ENCODE assay signal across 8 mouse cellular contexts in genomic region chr1:51334289-51334688, GRCm38 (mm10). TPM values are rescaled to one million over a fixed set of nuclear protein-coding genes. Genes with fewer than 3 reads are reported as not detected.
DNase-seq lines count a peak whose midpoint lies in the region; ATAC-seq lines count a peak whose summit lies in the region.

No protein-coding gene starts in this region.

- no peak overlapping the region; the same call in 1 of the 2 replicates for H3K4me3 ChIP-seq in lung, embryonic 16.5 days (ENCODE audit: low read length)
- no peak overlapping the region for H3K4me3 ChIP-seq in forebrain, embryonic 13.5 days
- no peak overlapping the region for H3K4me3 ChIP-seq in intestine, embryonic 16.5 days (ENCODE audit: low read length)
- H3K4me3 ChIP-seq in limb, embryonic 11.5 days (ENCODE audit: low read depth, low read length), result no peak overlapping the region

- H3K4me1 ChIP-seq in lung, embryonic 16.5 days (replicated peaks; ENCODE audit: control insufficient read depth, insufficient read depth, low read length), result peaks cover 7% of the 10 kb centered on the region
- H3K4me1 ChIP-seq in forebrain, embryonic 13.5 days, result peaks cover 6% of the 10 kb centered on the region; the same call in 1 of the 2 replicates
- no peaks in the 10 kb centered on the region for H3K4me1 ChIP-seq in intestine, embryonic 16.5 days (ENCODE audit: control insufficient read depth, insufficient read depth, low read length)
- H3K4me1 ChIP-seq in limb, embryonic 11.5 days (ENCODE audit: control insufficient read depth, insufficient read depth, low read length), result no peaks in the 10 kb centered on the region

- no peak overlapping the region for H3K27ac ChIP-seq in lung, embryonic 16.5 days (ENCODE audit: low read length)
- 0 out of 2 replicates have a peak overlapping the region, but pooled peaks have one; percentile 2 for H3K27ac ChIP-seq in forebrain, embryonic 13.5 days
- H3K27ac ChIP-seq in intestine, embryonic 16.5 days (ENCODE audit: low read length), result no peak overlapping the region
- no peak overlapping the region for H3K27ac ChIP-seq in limb, embryonic 11.5 days (replicated peaks; ENCODE audit: low read depth, low read length)

- H3K36me3 ChIP-seq in lung, embryonic 16.5 days (ENCODE audit: control insufficient read depth, insufficient read depth, low read length), result no peaks in the 10 kb centered on the region
- H3K36me3 ChIP-seq in forebrain, embryonic 13.5 days (ENCODE audit: poor library complexity, severe bottlenecking), result no peaks in the 10 kb centered on the region
- no peaks in the 10 kb centered on the region for H3K36me3 ChIP-seq in intestine, embryonic 16.5 days (ENCODE audit: control insufficient read depth, insufficient read depth, low read length)
- H3K36me3 ChIP-seq in limb, embryonic 11.5 days (ENCODE audit: control insufficient read depth, insufficient read depth, low read length), result no peaks in the 10 kb centered on the region

- ATAC-seq in lung, embryonic 16.5 days (ENCODE audit: low read depth), result peak; percentile 63
- ATAC-seq in forebrain, embryonic 13.5 days, result peak; percentile 78
- peak; percentile 73 for ATAC-seq in intestine, embryonic 16.5 days
- peak; percentile 27; the same call in 1 of the 2 replicates for ATAC-seq in limb, embryonic 11.5 days (ENCODE audit: insufficient number of reproducible peaks, low FRiP score, low TSS enrichment, low read depth)
- no peak for ATAC-seq in granulocyte monocyte progenitor cell, adult 5-6 weeks (replicated peaks; ENCODE audit: poor library complexity, severe bottlenecking)

- 0 out of 2 replicates have a peak overlapping the region, but pooled peaks have one; percentile 10 for H3K4me2 ChIP-seq in lung, embryonic 16.5 days (ENCODE audit: low read depth, low read length)
- 0 out of 2 replicates have a peak overlapping the region, but pooled peaks have one; percentile 56 for H3K4me2 ChIP-seq in forebrain, embryonic 13.5 days
- H3K4me2 ChIP-seq in intestine, embryonic 16.5 days (ENCODE audit: low read depth, low read length), result no peak overlapping the region
- no peak overlapping the region for H3K4me2 ChIP-seq in limb, embryonic 11.5 days (ENCODE audit: low read depth, severe bottlenecking)

- DNase-seq in lung, postnatal 25 days (ENCODE audit: low spot score), result no peak
- peak; percentile 47 for DNase-seq in limb, embryonic 11.5 days (ENCODE audit: low spot score)
- DNase-seq in right cerebral cortex, postnatal 14 days, result peak; percentile 26
- DNase-seq in thymus, adult 18-20 months, result no peak

- no peaks in the 10 kb centered on the region for H3K27me3 ChIP-seq in lung, embryonic 16.5 days (ENCODE audit: control insufficient read depth, insufficient read depth, low read depth, low read length)
- no peaks in the 10 kb centered on the region for H3K27me3 ChIP-seq in forebrain, embryonic 13.5 days
- no peaks in the 10 kb centered on the region for H3K27me3 ChIP-seq in intestine, embryonic 16.5 days (replicated peaks; ENCODE audit: control insufficient read depth, insufficient read depth, low read length)
- no peaks in the 10 kb centered on the region for H3K27me3 ChIP-seq in limb, embryonic 11.5 days (ENCODE audit: control insufficient read depth, insufficient read depth, low read length)

- WGBS in lung, embryonic 16.5 days, result 26% methylated on average over 6 of the region's 6 CpGs
- WGBS in forebrain, embryonic 13.5 days, result 31% methylated on average over 6 of the region's 6 CpGs
- 26% methylated on average over 6 of the region's 6 CpGs for WGBS in intestine, embryonic 16.5 days
- 22% methylated on average over 6 of the region's 6 CpGs for WGBS in limb, embryonic 11.5 days

- H3K9ac ChIP-seq in lung, embryonic 16.5 days (ENCODE audit: low read length), result peak overlapping the region; percentile 40
- H3K9ac ChIP-seq in forebrain, embryonic 13.5 days, result 0 out of 2 replicates have a peak overlapping the region, but pooled peaks have one; percentile 34
- H3K9ac ChIP-seq in intestine, embryonic 16.5 days (ENCODE audit: low read depth, low read length), result no peak overlapping the region
- no peak overlapping the region for H3K9ac ChIP-seq in limb, embryonic 11.5 days (ENCODE audit: low read length)

- no peaks in the 10 kb centered on the region for H3K9me3 ChIP-seq in lung, embryonic 16.5 days (ENCODE audit: control insufficient read depth, low read length)
- no peaks in the 10 kb centered on the region for H3K9me3 ChIP-seq in forebrain, embryonic 13.5 days (replicated peaks)
- no peaks in the 10 kb centered on the region for H3K9me3 ChIP-seq in intestine, embryonic 16.5 days (ENCODE audit: control insufficient read depth, low read length)
- no peaks in the 10 kb centered on the region for H3K9me3 ChIP-seq in limb, embryonic 11.5 days (ENCODE audit: control insufficient read depth, low read length)

RNA-seq across cellular contexts. Expression of gene Cavin2, which starts 45.4 kb away (rescaled TPM):
- polyA plus RNA-seq in lung, embryonic 16.5 days (2015; fragmentation: Nextera tagmentation; extraction: Ambion mirVana), result 176 and 185 TPM in 2 replicates
- polyA plus RNA-seq in forebrain, embryonic 13.5 days (2015; fragmentation: Nextera tagmentation; extraction: Ambion mirVana), result 1.5 and 2.1 TPM in 2 replicates
- 72.7 and 76.3 TPM in 2 replicates for polyA plus RNA-seq in intestine, embryonic 16.5 days (2015; fragmentation: Nextera tagmentation; extraction: Ambion mirVana)
- 3.2 and 5.0 TPM in 2 replicates for polyA plus RNA-seq in limb, embryonic 11.5 days (2014; fragmentation: Nextera tagmentation; extraction: Ambion mirVana)
- not detected in 2 replicates for total RNA-seq in granulocyte monocyte progenitor cell, adult 5-6 weeks (2014; fragmentation: Nextera tagmentation)
- 1.6 and 2.2 TPM in 2 replicates for total RNA-seq in granulocyte monocyte progenitor cell, adult 5-6 weeks (2017)

Comparison
In these comparisons a context has a peak if more than half of its experiments do, and no peak if none do; other contexts are left out.
1. H3K4me2 ChIP-seq: peak in lung, embryonic 16.5 days (single experiment) and forebrain, embryonic 13.5 days (single experiment); none in intestine, embryonic 16.5 days (single experiment) and limb, embryonic 11.5 days (single experiment).
2. H3K9ac ChIP-seq: peak in lung, embryonic 16.5 days (single experiment) and forebrain, embryonic 13.5 days (single experiment); none in intestine, embryonic 16.5 days (single experiment) and limb, embryonic 11.5 days (single experiment).
3. DNase-seq: peak in limb, embryonic 11.5 days (single experiment) and right cerebral cortex, postnatal 14 days (single experiment); none in lung, postnatal 25 days (single experiment) and thymus, adult 18-20 months (0 of 2).
4. RNA of gene Cavin2, which starts 45.4 kb away (polyA plus RNA-seq): 176 to 185 TPM in lung, embryonic 16.5 days and 72.7 to 76.3 TPM in intestine, embryonic 16.5 days; 3.2 to 5.0 TPM in limb, embryonic 11.5 days and 1.5 to 2.1 TPM in forebrain, embryonic 13.5 days; every median in the first group is over 10 times any median in the second.